Mouse (Mus musculus) large intestine, adult 2 months (tissue): ENCODE data around the gene Shroom3. TPM values are rescaled to one million over a fixed set of nuclear protein-coding genes. Genes with fewer than 3 reads are reported as not detected.
A peak's percentile ranks its signal among the peaks of the same experiment; 100 is the strongest.

Experiments
- DNase-seq: peaks from one replicate; pipeline ENCODE4 v3.0.0-alpha.2; 2012; ENCODE audit warnings: low read depth, low spot score
- WGBS: fragments of 180-500 bp; shearing (Covaris S2); methylation state at CpG from one replicate; pipeline ENCODE4 v1.1.7; 2018; 5-methylcytosine and 5-hydroxymethylcytosine counted together
- polyA plus RNA-seq: library from polyadenylated mRNA; depleted of rRNA; stranded (reverse); fragments of >200 nt; gene quantifications from 2 replicates; pipeline ENCODE4 v1.2.3, GENCODE M21; 2012

Gene Shroom3
- polyA plus RNA-seq, 1 experiment: 53.2 TPM

DNA sequence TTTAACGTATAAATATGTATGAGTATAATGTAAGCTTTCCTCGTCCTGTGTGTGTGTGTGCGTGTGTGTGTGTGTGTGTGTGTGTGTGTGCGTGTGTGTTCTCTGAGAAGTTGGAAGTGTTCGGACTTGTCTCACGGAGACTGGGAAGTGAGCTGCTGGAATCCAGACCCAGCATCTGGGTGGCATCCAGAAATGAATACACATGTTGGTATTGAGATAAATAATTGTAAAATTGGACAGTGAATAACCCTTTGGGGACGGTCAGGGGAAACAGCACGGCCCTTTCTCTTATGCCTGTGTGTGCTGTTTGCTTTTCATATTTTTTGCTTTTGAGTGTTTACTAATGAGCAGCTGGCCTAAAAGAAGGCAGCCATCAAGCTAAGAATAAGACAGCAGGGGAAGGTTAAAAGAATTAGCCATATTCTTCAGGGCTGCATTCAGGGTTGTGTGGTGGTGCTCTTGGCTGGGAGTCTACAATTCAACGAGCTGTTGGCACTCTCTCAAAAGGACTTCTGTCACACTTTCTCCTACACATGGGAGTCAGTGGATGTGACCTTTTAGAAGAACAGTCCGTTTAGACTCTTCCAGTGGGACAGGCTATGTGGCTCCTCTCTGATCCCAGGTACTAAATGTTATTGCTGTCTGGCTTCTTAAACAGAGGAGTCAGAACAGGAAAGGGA is 11.2 kb downstream of the Shroom3 start:
- 67% methylated on average over 10 of the region's 10 CpGs for WGBS
- DNase-seq: no peak

DNA sequence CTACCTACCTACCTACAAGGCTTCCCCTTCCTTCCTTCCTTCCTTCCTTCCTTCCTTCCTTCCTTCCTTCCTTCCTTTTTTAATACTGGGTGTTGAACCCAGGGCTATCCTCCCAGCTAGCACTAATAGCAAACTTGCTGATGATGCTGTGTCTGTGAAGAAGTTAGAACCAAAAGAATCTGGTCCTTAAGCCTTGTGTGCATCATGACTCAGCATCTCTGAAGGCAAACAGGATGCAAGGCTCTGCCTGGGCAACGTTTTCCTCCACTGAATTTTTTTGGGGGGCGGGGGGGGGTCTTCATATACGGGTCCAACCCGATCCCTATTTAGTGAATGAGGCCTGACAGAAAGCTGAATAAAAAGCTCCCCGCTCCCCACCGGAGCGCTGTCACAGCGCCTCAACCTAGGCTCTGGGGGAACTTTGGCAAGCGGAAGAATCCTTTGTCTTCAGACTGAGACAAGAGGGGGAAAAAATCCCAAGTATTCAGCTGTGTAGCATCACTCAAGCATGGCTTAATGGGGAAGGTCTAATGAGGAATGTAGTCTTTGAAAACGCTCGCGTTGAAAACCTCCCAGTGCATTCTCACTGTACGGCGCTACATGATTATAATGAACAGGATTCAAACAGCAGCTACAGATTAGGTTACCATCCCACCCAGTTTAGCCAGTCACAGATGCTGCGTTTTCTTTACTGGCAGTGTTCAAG is 15.0 kb downstream of the Shroom3 start:
- 18% methylated on average over 15 of the region's 15 CpGs for WGBS

DNA sequence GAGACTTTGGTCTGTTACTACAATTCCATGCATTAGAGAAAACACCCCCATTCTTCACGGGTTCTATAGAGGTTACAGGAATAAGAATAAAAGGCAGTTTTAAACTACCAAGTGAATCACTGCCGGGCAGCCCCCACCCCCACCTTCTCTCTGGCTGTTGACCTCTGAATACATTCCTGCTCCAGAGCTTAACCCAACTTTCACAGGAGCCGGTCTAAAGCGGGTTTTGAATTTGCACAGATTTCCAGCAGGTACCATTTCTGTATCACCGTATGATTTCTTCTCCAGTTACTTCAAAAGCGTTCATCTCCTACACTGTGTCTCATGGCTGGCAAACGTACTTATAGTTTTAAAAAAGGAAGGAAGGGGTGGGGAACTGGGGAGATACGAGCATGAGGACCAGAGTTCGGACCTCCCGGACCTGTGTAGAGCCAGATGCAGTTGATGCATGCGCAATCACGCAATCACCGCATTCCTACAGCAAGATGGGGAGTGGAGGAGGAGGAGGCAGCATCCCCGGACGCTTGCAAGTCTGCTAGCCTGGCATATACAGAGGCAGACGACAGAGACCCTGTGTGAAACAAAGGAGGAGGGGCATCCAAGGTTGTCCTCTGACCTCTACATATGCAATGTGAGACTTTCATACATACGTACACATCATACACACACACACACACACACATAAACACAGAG is 15.7 kb downstream of the Shroom3 start:
- no peak for DNase-seq
- 39% methylated on average over 17 of the region's 17 CpGs for WGBS

More for the DNA sequence above, 15.0 kb downstream of the Shroom3 start:
- no peak for DNase-seq

DNA sequence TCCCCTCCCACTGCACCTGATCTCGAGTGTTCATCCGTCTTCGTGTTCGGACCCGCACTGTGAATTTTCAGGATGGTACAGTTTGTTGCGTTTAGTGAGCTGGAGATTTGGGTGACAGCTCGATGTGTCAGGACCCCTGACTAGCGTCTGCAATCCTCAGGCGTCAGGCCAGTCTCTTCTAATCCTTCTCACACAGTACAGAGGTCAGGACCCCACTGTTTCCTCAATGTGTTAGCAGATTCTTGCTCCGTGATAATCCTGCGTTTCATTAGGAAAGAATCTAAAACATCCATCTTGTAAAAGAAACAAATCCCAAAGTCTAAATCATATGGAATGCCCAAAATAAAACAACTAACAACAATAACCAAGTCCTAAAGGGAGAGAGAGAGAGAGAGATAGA is 18.5 kb downstream of the Shroom3 start:
- DNase-seq: no peak
- WGBS: 57% methylated on average over 11 of the region's 11 CpGs

DNA sequence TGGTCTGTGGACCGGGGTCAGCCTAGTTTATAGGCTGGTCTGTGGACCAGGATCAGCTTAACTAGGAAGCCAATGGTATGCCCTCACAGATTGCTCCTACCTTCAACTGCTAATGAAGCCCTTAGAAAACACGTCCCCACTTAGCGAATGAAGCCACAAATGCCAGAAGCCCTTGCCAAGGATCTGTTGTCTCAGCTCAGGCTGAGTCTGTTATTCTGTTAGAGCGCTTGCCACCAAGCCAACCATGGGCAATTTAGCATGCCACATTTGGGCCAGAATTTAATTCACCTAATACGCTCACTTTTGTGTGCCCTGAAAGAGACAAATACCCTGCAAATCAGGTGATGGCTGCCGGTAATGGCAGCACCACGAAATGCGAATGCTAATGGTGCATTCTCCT is 20.4 kb downstream of the Shroom3 start:
- 88% methylated on average over 8 of the region's 8 CpGs for WGBS
- DNase-seq: no peak

DNA sequence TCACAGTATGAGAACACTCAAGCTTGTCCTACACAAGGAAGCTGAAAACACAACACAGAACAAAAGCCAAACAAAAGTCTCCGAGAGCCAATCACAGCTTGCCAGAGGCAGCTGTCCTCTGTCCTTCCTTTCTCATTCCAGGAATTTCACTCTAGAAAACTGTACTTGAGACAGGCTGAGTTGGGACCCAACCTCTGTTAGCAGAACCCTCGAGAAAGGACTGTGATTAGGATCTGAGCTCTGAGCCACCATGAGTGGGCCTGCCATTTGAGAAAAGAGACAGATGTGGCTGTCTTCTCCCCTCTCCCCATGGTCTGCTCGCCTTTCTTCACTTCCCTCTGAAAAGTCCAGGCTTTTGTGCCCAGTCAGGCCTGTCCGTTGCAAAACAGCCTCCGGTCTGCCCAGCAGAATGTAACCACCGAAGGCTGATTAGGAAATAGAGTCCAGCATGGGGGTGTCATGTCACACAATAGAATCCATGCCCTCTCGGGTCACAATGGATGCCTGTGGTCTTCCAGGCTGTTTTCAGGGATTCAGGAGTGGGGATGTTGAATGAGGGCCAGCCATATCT is 24.8 kb downstream of the Shroom3 start:
- WGBS: 67% methylated on average over 7 of the region's 7 CpGs
- no peak for DNase-seq

DNA sequence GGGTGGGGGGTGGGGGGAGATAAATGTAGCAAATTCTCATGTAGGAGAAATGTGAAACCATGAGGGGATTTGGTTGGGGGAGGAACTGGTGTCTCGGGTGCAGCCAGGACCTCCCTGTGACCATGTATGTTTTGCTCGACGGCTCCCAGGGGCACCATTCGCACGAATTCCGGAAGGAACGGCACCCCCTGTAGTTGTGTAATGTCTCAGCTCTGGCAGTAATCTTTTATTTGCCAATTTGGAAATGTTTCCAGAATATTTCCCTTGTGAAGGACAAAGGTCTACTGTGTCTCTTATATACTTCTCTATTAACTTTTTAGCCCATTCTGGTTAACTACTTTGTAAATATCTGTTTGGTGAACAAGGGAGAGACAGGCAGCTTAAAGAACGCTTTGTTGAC is 27.5 kb downstream of the Shroom3 start:
- WGBS: 46% methylated on average over 8 of the region's 8 CpGs
- DNase-seq: no peak

DNA sequence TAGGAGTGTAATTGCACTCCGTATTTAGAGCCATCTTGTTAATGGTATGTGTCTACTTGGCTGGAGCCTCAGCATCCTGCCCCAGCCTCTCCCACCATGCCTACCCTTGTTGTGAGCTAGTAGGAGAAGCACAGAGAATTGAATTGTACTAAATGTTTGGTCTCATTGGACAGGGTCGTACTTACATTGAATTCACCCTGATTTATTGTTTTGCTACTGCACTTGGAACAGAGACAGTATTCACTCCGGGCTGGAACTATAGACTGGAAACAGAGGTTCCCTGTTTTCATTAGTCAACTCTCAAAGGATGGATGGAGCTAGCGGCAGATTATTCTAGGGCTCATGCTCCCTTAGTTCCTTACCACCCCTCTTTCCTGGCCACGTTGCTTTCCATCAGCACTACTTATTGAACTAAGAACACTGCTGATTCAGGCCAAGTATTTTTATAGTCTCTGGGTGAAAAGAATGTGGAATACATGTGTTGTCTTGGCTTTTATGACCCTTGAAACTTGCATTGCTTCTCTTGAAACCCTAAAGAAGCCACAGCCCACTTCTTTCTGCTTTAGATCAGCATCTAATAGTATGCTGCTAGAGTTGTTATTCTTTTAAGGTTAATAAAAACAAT is 28.5 kb downstream of the Shroom3 start:
- WGBS: 51% methylated on average over 5 of the region's 5 CpGs
- no peak for DNase-seq

DNA sequence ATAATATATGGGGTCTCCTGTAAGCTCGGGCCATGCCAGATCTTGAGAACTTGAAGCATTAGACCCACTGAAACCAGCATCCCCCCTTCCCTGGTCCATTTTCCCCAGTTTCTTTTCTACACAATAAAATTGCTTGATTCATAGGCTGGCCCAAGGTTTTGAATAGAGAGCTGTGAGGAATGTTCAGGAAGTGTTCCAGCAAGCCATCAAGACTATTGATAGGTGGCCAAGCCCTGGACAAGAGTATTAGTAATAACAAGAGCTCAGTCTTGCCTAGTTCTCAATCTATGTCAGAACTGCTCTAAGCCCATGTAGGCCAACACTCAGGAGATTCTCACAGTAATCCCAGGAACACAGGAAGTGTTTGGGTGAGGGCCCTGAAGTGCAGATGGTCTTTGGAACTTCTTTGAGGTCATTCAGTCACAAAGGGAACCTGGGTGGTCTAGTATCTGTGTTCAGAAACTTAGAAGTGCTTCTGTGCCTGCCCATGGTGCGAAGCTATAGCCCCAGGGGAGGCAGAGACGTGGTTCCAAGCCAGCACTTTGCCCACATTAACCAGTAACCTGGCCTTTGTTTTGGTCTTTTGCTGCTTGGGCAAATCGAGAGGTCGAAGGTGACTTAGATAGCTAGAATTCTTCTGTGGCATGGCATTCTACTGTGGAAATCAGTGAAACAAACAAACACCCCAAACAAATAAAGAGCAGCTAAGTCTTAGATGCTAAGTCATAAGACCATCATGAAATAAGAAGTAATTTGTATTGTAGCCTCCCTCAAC is 29.6 kb downstream of the Shroom3 start:
- WGBS: 95% methylated on average over 5 of the region's 5 CpGs
- DNase-seq: no peak

DNA sequence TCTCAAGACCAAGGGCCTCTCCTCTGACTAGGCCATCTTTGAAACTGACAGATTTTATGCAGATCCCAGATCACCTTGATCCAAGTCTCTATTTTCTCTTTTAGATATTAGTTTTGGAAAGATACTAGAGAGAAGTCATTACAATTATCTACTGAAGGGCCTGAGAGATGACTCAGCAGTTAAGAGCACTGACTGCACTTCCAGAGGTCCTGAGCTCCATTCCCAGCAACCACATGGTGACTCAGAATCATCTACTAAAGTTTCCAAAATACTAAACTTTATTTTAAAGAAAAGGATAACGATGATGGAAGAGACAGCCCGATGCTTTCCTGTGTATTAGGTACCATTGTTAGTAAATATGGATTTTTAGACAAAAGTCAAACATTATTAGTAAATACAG is 31.7 kb downstream of the Shroom3 start:
- WGBS: 88% methylated on average over 2 of the region's 2 CpGs
- DNase-seq: no peak

DNA sequence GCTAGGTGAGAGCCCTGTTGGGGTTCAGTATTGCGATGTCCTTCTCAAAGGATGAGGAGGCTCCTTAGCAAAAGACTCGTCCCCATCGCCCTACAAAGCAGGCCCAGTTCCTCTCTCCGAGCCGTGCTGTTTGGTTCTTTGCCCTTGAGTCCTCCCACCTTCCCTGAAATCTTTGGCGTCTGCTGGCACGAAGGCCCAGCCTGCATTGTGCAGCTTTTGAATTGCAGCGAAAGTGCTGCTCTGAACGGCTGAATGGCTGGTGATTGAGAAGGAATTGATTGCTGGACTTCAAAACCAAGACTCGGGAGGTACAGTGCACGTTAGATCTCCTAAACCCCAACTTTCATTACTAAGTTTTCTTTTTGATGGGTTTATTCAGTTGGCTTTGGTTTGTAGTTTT is 32.1 kb downstream of the Shroom3 start:
- 89% methylated on average over 11 of the region's 11 CpGs for WGBS
- DNase-seq: no peak

DNA sequence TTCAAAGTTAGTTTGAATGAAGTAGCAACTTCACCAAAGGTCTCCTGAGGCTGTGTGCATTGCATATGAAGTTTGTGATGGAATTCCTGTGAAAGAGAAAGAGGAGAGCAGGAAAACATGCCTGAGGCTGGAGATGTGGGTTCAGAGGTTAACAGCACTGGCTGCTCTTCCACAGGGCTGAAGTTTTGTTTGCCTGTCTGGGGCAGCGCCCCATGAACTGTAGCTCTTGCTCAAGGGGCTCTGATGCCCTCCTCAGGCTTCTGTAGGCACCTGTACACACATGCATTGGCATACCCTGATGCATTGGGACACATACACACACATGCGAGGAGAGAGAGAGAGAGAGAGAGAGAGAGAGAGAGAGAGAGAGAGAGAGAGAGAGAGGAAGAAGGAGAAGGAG is 32.7 kb downstream of the Shroom3 start:
- no peak for DNase-seq
- WGBS: 70% methylated on average over 2 of the region's 2 CpGs

DNA sequence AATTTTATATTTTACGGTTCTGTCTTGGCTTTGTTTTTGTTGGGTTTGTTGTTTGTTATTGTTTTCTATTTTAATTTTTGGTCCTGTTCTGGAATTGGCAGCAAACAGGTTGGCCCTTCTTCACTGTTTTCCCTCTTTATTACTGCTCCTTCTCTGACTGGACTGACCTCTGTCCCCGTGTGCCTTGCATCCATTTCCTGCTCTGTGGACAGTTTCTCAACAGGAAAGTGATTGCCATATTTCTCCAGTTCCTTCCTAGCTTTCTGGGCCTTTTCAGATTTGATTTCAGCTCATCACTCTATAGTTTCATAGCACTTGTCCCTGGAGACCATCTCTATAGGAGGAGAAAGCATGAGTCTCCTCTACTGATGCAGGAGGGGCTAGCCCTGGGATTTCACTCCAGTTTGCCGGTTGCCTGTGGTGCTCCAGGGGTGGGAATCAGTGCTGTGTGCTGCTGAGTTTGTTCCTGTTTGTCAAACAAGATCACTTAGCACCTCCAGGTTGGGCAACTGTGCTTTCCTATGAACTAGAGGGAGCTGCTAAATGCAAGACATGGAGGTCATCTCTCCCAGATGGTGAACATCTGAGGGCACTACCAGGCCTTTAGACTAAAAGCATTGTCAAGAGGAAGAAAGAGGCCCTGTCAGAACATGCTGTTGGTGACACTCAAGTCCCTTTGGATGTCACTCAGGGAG is 34.6 kb downstream of the Shroom3 start:
- 50% methylated on average over 3 of the region's 3 CpGs for WGBS
- DNase-seq: no peak

GRCm38 (mm10) chr5:92718856-92719255 is 35.6 kb downstream of the Shroom3 start:
- DNase-seq: no peak
- WGBS: 87% methylated on average over 3 of the region's 3 CpGs

DNA sequence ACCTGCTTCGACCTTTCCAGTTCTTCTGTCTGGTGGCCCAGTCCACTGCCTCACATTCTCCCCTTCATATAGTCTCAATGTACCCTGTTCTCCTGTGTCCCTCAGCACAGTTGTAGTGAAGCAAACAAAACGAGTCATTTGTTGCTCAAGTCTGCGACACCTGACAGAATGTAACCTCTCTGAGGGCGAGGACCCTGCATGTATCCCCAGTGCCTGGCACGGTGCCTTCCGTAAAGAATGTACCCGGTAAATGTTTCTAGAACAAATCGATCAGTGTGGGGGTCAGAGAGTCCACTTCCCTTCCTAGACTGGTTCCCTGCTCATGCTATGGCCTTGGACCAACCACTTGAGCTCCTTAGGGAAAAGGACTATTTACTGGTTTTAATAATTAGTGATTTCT is 38.4 kb downstream of the Shroom3 start:
- DNase-seq: no peak
- 92% methylated on average over 8 of the region's 8 CpGs for WGBS

GRCm38 (mm10) chr5:92725935-92726334 is 42.7 kb downstream of the Shroom3 start:
- DNase-seq: no peak
- WGBS: 29% methylated on average over 6 of the region's 6 CpGs

DNA sequence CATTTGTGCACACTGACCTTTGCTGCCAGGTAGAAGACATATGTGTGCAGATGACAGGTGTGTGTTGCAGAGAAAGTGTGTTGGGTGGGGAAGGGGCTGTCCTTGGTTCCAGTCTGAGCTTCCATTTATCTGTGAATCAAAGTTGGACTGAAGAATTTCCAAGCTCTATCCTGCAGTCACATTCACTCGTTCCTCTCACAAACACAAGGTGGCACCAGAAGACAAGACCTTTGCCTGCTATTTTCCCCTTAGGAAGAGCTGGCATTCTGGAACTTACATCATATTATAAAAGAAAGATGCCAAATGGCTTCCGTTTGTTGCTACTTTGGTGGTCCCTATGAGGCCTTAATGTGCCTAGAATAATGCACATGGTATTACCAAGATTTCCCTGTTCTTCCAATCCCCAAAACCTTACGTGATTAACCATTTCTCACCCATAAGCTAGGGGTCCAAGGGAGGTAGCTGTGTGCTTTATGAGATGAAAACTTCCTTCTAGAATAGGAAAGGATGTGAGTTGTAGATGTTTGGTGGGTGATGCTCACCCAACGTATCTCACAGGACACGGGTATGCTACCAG is 45.1 kb downstream of the Shroom3 start:
- 39% methylated on average over 5 of the region's 5 CpGs for WGBS
- DNase-seq: peak; percentile 64

DNA sequence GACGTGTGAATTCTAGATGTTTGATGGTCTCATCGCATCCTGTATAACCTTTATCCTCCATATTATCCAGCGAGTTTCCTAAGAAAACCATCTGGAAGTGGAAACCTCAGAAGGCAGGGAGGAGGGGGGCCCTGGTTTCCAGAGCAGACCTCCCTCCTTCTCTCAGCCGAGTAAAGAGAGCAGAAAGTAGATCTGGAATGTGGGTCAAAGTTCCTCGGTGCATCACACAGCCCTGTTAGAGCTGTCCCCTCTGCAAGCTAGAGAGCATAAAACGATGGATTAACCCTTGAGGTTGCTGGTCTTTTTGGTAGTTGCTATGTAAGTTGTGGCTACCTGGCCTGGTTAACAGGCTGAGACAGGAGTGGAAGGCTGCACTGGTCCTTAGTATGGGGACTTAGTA is 46.0 kb downstream of the Shroom3 start:
- WGBS: 53% methylated on average over 6 of the region's 6 CpGs
- no peak for DNase-seq

GRCm38 (mm10) chr5:92741802-92742201 is 58.6 kb downstream of the Shroom3 start:
- WGBS: 52% methylated on average over 3 of the region's 3 CpGs
- DNase-seq: no peak
